Mouse (Mus musculus) heart, embryonic 12.5 days (tissue): ENCODE results near the gene Slc9a2. TPM values are rescaled to one million over a fixed set of nuclear protein-coding genes. Genes with fewer than 3 reads are reported as not detected.
A peak's percentile ranks its signal among the peaks of the same experiment; 100 is the strongest.
"Not testable (repeated sequence)": the region's sequence is repeated elsewhere in the genome, so short reads cannot be mapped to it uniquely, and the experiment has no call there.

Experiments
- ATAC-seq: fragments of 200-750 bp; cut with Nextera tagmentation; 2 replicates; pipeline ENCODE4 v1.8.0; 2017; ENCODE audit warnings: moderate TSS enrichment, moderate library complexity; ENCODE audit not compliant: insufficient number of reproducible peaks, low FRiP score
- H3K27ac ChIP-seq: fragments of 300-500 bp; sonication (generic); 2 replicates; pipeline ENCODE4 v1.5.1; 2016; ENCODE audit warnings: mild to moderate bottlenecking, moderate library complexity; ENCODE audit not compliant: poor library complexity, severe bottlenecking
- H3K27me3 ChIP-seq: fragments of 300-500 bp; sonication (generic); replicated peaks from 2 replicates; pipeline ENCODE4 v1.6.1; 2016; ENCODE audit warnings: mild to moderate bottlenecking, moderate library complexity
- H3K36me3 ChIP-seq: fragments of 300-500 bp; sonication (generic); 2 replicates; pipeline ENCODE4 v1.6.1; 2016; ENCODE audit warnings: mild to moderate bottlenecking, moderate library complexity
- H3K4me1 ChIP-seq: fragments of 300-500 bp; sonication (generic); replicated peaks from 2 replicates; pipeline ENCODE4 v1.6.1; 2016; ENCODE audit warnings: mild to moderate bottlenecking
- H3K4me2 ChIP-seq: fragments of 300-500 bp; sonication (generic); 2 replicates; pipeline ENCODE4 v1.6.1; 2016; ENCODE audit warnings: mild to moderate bottlenecking, moderate library complexity
- H3K4me3 ChIP-seq: fragments of 300-500 bp; sonication (generic); 2 replicates; pipeline ENCODE4 v1.5.1; 2016; ENCODE audit warnings: mild to moderate bottlenecking
- H3K9ac ChIP-seq: fragments of 300-500 bp; sonication (generic); 2 replicates; pipeline ENCODE4 v1.6.1; 2016; ENCODE audit warnings: mild to moderate bottlenecking, moderate library complexity
- H3K9me3 ChIP-seq: fragments of 300-500 bp; sonication (generic); replicated peaks from 2 replicates; pipeline ENCODE4 v1.6.1; 2016; ENCODE audit warnings: mild to moderate bottlenecking, moderate library complexity
- WGBS: fragments of 180-500 bp; shearing (Covaris S2); methylation state at CpG from one replicate; pipeline ENCODE4 v1.1.7; 2016; 5-methylcytosine and 5-hydroxymethylcytosine counted together
- polyA plus RNA-seq: library from polyadenylated mRNA; unstranded; fragments of >200 nt; fragmentation: Nextera tagmentation; extraction: Ambion mirVana; gene quantifications from 2 replicates; pipeline ENCODE4 v1.2.1, GENCODE M21; 2016

The Slc9a2 gene
- polyA plus RNA-seq, 1 experiment from 2014 or later: 0.04 TPM

GRCm38 (mm10) chr1:40665401-40666370 lies 14.7 kb upstream of the Slc9a2 start:
- Histone ChIP-seq H3K9ac (no peak overlapping the region), H3K4me2 (no peak overlapping the region), H3K4me3 (no peak overlapping the region), H3K36me3 (no peaks in the 10 kb centered on the region), H3K4me1 (peaks cover 6% of the 10 kb centered on the region; the same call in 1 of the 2 replicates), H3K27ac (no peak overlapping the region), H3K9me3 (0 out of 2 replicates have a peak, but pooled peaks cover 3% of the 10 kb centered on the region), H3K27me3 (peaks cover 10% of the 10 kb centered on the region)
- 24% methylated on average over 12 of the region's 12 CpGs for WGBS
- no peak for ATAC-seq

- H3K36me3 ChIP-seq, H3K4me3 ChIP-seq: not testable (repeated sequence)
These were observed 12.9 kb upstream of the Slc9a2 start for GRCm38 (mm10) chr1:40667442-40667841.

GRCm38 (mm10) chr1:40670025-40670424 lies 10.3 kb upstream of the Slc9a2 start:
- ATAC-seq: no peak
- H3K27ac ChIP-seq: no peak overlapping the region
- 0 out of 2 replicates have a peak, but pooled peaks cover 4% of the 10 kb centered on the region for H3K4me1 ChIP-seq
- no peak overlapping the region for H3K4me3 ChIP-seq
- no peak overlapping the region for H3K4me2 ChIP-seq
- WGBS: 52% methylated on average over 3 of the region's 3 CpGs
- H3K36me3 ChIP-seq: no peaks in the 10 kb centered on the region
- H3K9me3 ChIP-seq: peaks cover 5% of the 10 kb centered on the region; the same call in 1 of the 2 replicates
- H3K9ac ChIP-seq: no peak overlapping the region
- peaks cover 16% of the 10 kb centered on the region; the same call in 1 of the 2 replicates for H3K27me3 ChIP-seq

More at GRCm38 (mm10) chr1:40667442-40667841, 12.9 kb upstream of the Slc9a2 start:
- H3K4me1 ChIP-seq, H3K4me2 ChIP-seq, ATAC-seq, H3K9me3 ChIP-seq, H3K27me3 ChIP-seq, H3K27ac ChIP-seq: not testable (repeated sequence)
- 8% methylated on average over 3 of the region's 3 CpGs for WGBS
- H3K9ac ChIP-seq: 0 out of 2 replicates have a peak overlapping the region, but pooled peaks have one; percentile 18

GRCm38 (mm10) chr1:40671490-40671889 lies 8.9 kb upstream of the Slc9a2 start:
- Histone ChIP-seq H3K4me2 (no peak overlapping the region), H3K9me3 (peaks cover 5% of the 10 kb centered on the region; the same call in 1 of the 2 replicates), H3K9ac (no peak overlapping the region), H3K4me1 (0 out of 2 replicates have a peak, but pooled peaks cover 4% of the 10 kb centered on the region), H3K36me3 (no peaks in the 10 kb centered on the region), H3K27ac (no peak overlapping the region), H3K4me3 (no peak overlapping the region), H3K27me3 (peaks cover 13% of the 10 kb centered on the region; the same call in 1 of the 2 replicates)
- 94% methylated on average over 4 of the region's 4 CpGs for WGBS
- ATAC-seq: no peak

- Histone ChIP-seq H3K27me3 (peaks cover 59% of the 10 kb centered on the region), H3K27ac (no peak overlapping the region), H3K4me1 (peaks cover 8% of the 10 kb centered on the region), H3K36me3 (no peaks in the 10 kb centered on the region), H3K4me2 (no peak overlapping the region), H3K9me3 (no peaks in the 10 kb centered on the region), H3K9ac (no peak overlapping the region), H3K4me3 (no peak overlapping the region)
- ATAC-seq: no peak
- 37% methylated on average over 5 of the region's 5 CpGs for WGBS
These were observed 3.1 kb upstream of the Slc9a2 start for GRCm38 (mm10) chr1:40677306-40677705.

GRCm38 (mm10) chr1:40680868-40681698 lies 709 bp downstream of the Slc9a2 start:
- Histone ChIP-seq H3K27me3 (peaks cover 70% of the 10 kb centered on the region), H3K4me1 (peaks cover 8% of the 10 kb centered on the region), H3K4me2 (peak overlapping the region; percentile 99), H3K9ac (peak overlapping the region; percentile 59), H3K9me3 (no peaks in the 10 kb centered on the region), H3K36me3 (no peaks in the 10 kb centered on the region), H3K4me3 (peak overlapping the region; percentile 73), H3K27ac (no peak overlapping the region)
- ATAC-seq: peak; percentile 67
- WGBS: 2% methylated on average over 73 of the region's 90 CpGs

GRCm38 (mm10) chr1:40681699-40682510 lies 1.5 kb downstream of the Slc9a2 start:
- peak; percentile 67; the same call in 1 of the 2 replicates for ATAC-seq
- Histone ChIP-seq H3K4me2 (peak overlapping the region; percentile 99), H3K9ac (peak overlapping the region; percentile 59), H3K27me3 (peaks cover 70% of the 10 kb centered on the region), H3K27ac (no peak overlapping the region), H3K36me3 (no peaks in the 10 kb centered on the region), H3K4me1 (peaks cover 8% of the 10 kb centered on the region), H3K4me3 (peak overlapping the region; percentile 73), H3K9me3 (no peaks in the 10 kb centered on the region)
- 3% methylated on average over 43 of the region's 44 CpGs for WGBS

- Histone ChIP-seq H3K4me3 (no peak overlapping the region), H3K9ac (no peak overlapping the region), H3K27me3 (no peaks in the 10 kb centered on the region), H3K36me3 (no peaks in the 10 kb centered on the region), H3K9me3 (no peaks in the 10 kb centered on the region), H3K4me1 (no peaks in the 10 kb centered on the region), H3K27ac (no peak overlapping the region), H3K4me2 (no peak overlapping the region)
- 87% methylated on average over 13 of the region's 13 CpGs for WGBS
- ATAC-seq: no peak
These were observed 13.9 kb downstream of the Slc9a2 start for GRCm38 (mm10) chr1:40694296-40694695.

GRCm38 (mm10) chr1:40696436-40696835 lies 16.1 kb downstream of the Slc9a2 start:
- H3K9ac ChIP-seq: no peak overlapping the region
- ATAC-seq: no peak
- H3K27ac ChIP-seq: no peak overlapping the region
- H3K4me2 ChIP-seq: no peak overlapping the region
- no peaks in the 10 kb centered on the region for H3K36me3 ChIP-seq
- 79% methylated on average over 3 of the region's 3 CpGs for WGBS
- H3K9me3 ChIP-seq: no peaks in the 10 kb centered on the region
- no peak overlapping the region for H3K4me3 ChIP-seq
- no peaks in the 10 kb centered on the region for H3K27me3 ChIP-seq
- no peaks in the 10 kb centered on the region for H3K4me1 ChIP-seq

GRCm38 (mm10) chr1:40705099-40705498 lies 24.7 kb downstream of the Slc9a2 start:
- no peaks in the 10 kb centered on the region for H3K27me3 ChIP-seq
- ATAC-seq: no peak
- H3K4me3 ChIP-seq: no peak overlapping the region
- H3K4me2 ChIP-seq: no peak overlapping the region
- H3K36me3 ChIP-seq: no peaks in the 10 kb centered on the region
- 74% methylated on average over 4 of the region's 4 CpGs for WGBS
- no peaks in the 10 kb centered on the region for H3K4me1 ChIP-seq
- no peaks in the 10 kb centered on the region for H3K9me3 ChIP-seq
- no peak overlapping the region for H3K27ac ChIP-seq
- H3K9ac ChIP-seq: no peak overlapping the region
